Mouse (Mus musculus) kidney, adult 2 months (tissue): ENCODE results near the gene Ace3.

Experiments used
- CTCF ChIP-seq: fragments of 200-500 bp; conservative IDR thresholded peaks from 2 replicates; pipeline ENCODE4 v1.5.1; 2011; ENCODE audit warnings: low read depth, mild to moderate bottlenecking, control low read depth, low read length, moderate library complexity, mixed read lengths; ENCODE audit not compliant: insufficient read depth, insufficient read length
- POLR2A ChIP-seq: fragments of 200-500 bp; IDR thresholded peaks from one replicate; pipeline ENCODE4 v1.6.1; 2011; ENCODE audit warnings: low read depth, low read length, control low read depth

- no peak for TF ChIP-seq CTCF
- TF ChIP-seq POLR2A = no peak
Observed at GRCm38 (mm10) chr11:106000062-106000461, 5.6 kb downstream of the Ace3 start.
